Mouse (Mus musculus): ENCODE data around the gene Stx4a. TPM values are rescaled to one million over a fixed set of nuclear protein-coding genes. Genes with fewer than 3 reads are reported as not detected.
"Not testable (repeated sequence)": the region's sequence is repeated elsewhere in the genome, so short reads cannot be mapped to it uniquely, and the experiment has no call there.

Stx4a gene
- total and polyA plus RNA-seq, 3 experiments: 54.0 to 102 (median 79.6) TPM

- no peak for DNase-seq
These were observed 43.5 kb downstream of the Stx4a start for GRCm38 (mm10) chr7:127867641-127868040.

GRCm38 (mm10) chr7:127869149-127869810 is 45.2 kb downstream of the Stx4a start:
- no peak for DNase-seq

- DNase-seq: no peak
These were observed 46.2 kb downstream of the Stx4a start for GRCm38 (mm10) chr7:127870136-127870821.

- DNase-seq: no peak
These were observed 50.9 kb downstream of the Stx4a start for GRCm38 (mm10) chr7:127874812-127875626.

GRCm38 (mm10) chr7:127875627-127876001 is 51.5 kb downstream of the Stx4a start:
- DNase-seq: peak; percentile 95

GRCm38 (mm10) chr7:127876041-127876466 is 52.0 kb downstream of the Stx4a start, which contains the start of gene Zfp646:
Zfp646 (plus strand) TSS chr7:127876221.
- peak; percentile 88 for DNase-seq

GRCm38 (mm10) chr7:127876467-127877348 is 52.6 kb downstream of the Stx4a start, which contains the start of gene Zfp668:
Zfp668 (minus strand) TSS chr7:127876828.
- peak; percentile 91 for DNase-seq

GRCm38 (mm10) chr7:127879301-127879700 is 55.2 kb downstream of the Stx4a start:
- no peak for DNase-seq

GRCm38 (mm10) chr7:127880431-127880830 is 56.3 kb downstream of the Stx4a start:
- DNase-seq: no peak

- peak; percentile 48 for DNase-seq
These were observed 61.9 kb downstream of the Stx4a start for GRCm38 (mm10) chr7:127885951-127886350.

GRCm38 (mm10) chr7:127886551-127886950 is 62.5 kb downstream of the Stx4a start:
- DNase-seq: no peak

- no peak for DNase-seq
These were observed 63.1 kb downstream of the Stx4a start for GRCm38 (mm10) chr7:127887191-127887590.

GRCm38 (mm10) chr7:127887781-127888180 is 63.7 kb downstream of the Stx4a start:
- DNase-seq: no peak

GRCm38 (mm10) chr7:127888821-127889220 is 64.7 kb downstream of the Stx4a start:
- no peak for DNase-seq

- DNase-seq: no peak
These were observed 66.7 kb downstream of the Stx4a start, which contains the start of gene Prss53 for GRCm38 (mm10) chr7:127890798-127891197. Prss53 (minus strand) TSS chr7:127890970.

- DNase-seq: no peak
These were observed 70.4 kb downstream of the Stx4a start for GRCm38 (mm10) chr7:127894480-127894879.

- peak; percentile 98 for DNase-seq
These were observed 71.3 kb downstream of the Stx4a start, which contains the start of the genes Gm21974 and Vkorc1 for GRCm38 (mm10) chr7:127895442-127895841. Gm21974 (minus strand) TSS chr7:127895454. Vkorc1 (minus strand) TSS chr7:127895617.

GRCm38 (mm10) chr7:127895891-127896290 is 71.8 kb downstream of the Stx4a start:
- not testable (repeated sequence) for DNase-seq

- peak; percentile 49 for DNase-seq
These were observed 72.3 kb downstream of the Stx4a start for GRCm38 (mm10) chr7:127896384-127896783.

- no peak for DNase-seq
These were observed 73.4 kb downstream of the Stx4a start for GRCm38 (mm10) chr7:127897542-127897941.
